Mouse (Mus musculus): Measurements from ENCODE around the gene Mgll.

DNA sequence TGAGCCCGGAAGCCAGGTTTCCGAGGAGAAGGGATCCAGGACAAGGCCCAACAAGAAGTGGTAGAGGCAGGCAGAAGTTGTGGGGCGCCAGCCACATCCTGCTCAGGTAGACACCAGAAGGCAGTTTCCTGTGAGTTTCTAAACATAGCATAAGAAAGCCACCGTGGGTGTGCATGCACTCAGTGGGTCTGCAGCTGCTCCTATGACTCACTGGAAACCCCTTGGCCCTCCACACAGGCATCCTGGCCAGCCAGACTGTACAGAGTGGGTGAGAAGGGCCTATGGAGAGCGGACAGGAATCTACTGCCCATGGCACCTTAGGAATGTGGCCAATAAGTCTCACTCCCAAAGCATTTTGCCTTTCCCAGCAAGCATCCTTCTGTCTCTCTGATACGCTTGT is 45.5 kb downstream of the Mgll start:
- TF ChIP-seq CTCF (IDR thresholded peaks at IDR 0.05; ENCODE audit: control insufficient read depth, insufficient read depth, low read length) (no peak), POLR2A (IDR thresholded peaks at IDR 0.05; ENCODE audit: borderline replicate concordance, control insufficient read depth, low read depth, low read length) (no peak)
